Mouse (Mus musculus) frontal cortex, postnatal 14 days (tissue): ENCODE measurements around the gene Zfp568.

Source experiments
- DNase-seq, 2 experiments: peaks; one replicate each; pipeline ENCODE4 v3.0.0; 2022; ENCODE audit warnings: low spot score in 2 of 2

Gene Zfp568

GRCm38 (mm10) chr7:30050882-30051548, 67.3 kb downstream of the Zfp568 start, which contains the start of gene Zfp14:
TSS of gene Zfp14 (minus strand) at chr7:30051380.
- peak; percentile 82 to 83 for DNase-seq

GRCm38 (mm10) chr7:30053591-30053990, 69.8 kb downstream of the Zfp568 start:
- DNase-seq, result no peak

- DNase-seq, result no peak
These were observed 76.6 kb downstream of the Zfp568 start for GRCm38 (mm10) chr7:30060341-30060740.

DNA sequence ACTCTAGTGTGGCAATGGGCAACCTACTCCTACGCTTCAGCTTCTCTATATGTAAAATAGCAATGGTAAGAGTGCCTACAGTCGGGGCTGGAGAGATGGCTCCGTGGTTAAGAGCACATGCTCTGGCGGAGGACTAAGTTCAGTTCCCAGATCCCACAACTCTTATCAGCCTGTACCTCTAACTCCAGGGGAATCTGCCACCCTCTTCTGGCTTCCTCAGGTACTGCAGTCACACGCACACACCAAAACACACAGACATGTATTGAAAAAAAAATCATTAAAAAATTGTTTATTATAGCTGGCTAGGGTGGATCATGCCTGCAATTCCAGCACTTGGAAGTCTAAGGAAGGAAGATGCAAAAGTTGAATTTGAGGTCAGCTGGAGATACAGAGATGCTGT, 78.7 kb downstream of the Zfp568 start:
- no peak for DNase-seq

- DNase-seq, result no peak
These were observed 80.9 kb downstream of the Zfp568 start for GRCm38 (mm10) chr7:30064622-30065021.

- peak; percentile 56 to 62 for DNase-seq
These were observed 88.6 kb downstream of the Zfp568 start, which contains the start of gene Zfp82 for GRCm38 (mm10) chr7:30072146-30073028. TSS of gene Zfp82 (minus strand) at chr7:30072900.
